Mouse (Mus musculus): ENCODE measurements around the gene Hs3st5.
"Not testable (repeated sequence)": the region's sequence is repeated elsewhere in the genome, so short reads cannot be mapped to it uniquely, and the experiment has no call there.

Hs3st5 gene

GRCm38 (mm10) chr10:36556128-36556527 is 49.5 kb downstream of the Hs3st5 start:
- in situ Hi-C loops (cut with MboI; ENCODE audit: unreplicated experiment in 2 of 2), result no loop called here

DNA sequence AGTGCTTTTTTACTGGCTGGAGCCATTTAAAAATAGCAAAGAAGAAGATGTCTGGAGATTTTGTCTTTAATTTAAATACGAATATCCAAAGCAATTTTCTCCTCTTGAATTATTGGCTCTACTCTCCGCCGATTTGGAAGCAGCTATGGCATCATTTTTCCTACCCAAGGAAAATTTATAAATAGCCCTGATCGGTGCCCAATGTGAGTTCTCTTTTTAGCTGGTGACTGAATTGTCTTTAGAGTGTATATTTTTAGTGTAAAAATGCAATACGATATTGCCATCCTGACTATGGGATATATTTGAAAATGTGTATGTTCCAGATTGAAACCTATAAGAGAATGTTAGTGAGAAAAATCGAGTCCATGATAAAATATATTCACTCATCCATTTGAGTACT is 51.1 kb downstream of the Hs3st5 start:
- in situ Hi-C loops (cut with MboI; ENCODE audit: unreplicated experiment in 2 of 2), result no loop called here

DNA sequence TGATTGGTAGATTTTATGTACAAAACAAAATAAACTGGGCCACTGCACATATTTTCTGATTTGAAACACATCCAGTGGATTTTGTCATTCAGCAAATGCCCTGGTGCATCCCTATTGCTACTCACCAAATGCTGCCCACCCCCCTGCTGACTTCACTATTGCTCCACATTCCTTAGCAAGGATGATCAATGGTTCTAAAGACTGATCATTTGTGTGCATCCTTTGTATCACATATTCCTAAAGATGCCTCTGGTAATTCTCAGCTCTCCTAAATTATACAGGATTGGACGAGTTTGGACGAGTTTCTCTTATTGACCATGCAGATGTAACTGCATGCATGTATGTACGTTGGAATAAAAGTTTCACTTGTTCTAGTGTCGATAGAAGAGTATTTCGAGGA is 52.1 kb downstream of the Hs3st5 start:
- in situ Hi-C loops (cut with MboI; ENCODE audit: unreplicated experiment in 2 of 2), result no loop called here

GRCm38 (mm10) chr10:36567258-36567657 is 60.6 kb downstream of the Hs3st5 start:
- in situ Hi-C loops (cut with MboI; ENCODE audit: unreplicated experiment in 2 of 2), result no loop called here

GRCm38 (mm10) chr10:36572540-36572939 is 65.9 kb downstream of the Hs3st5 start:
- in situ Hi-C loops (cut with MboI; ENCODE audit: unreplicated experiment in 2 of 2), result no loop called here

GRCm38 (mm10) chr10:36578375-36579145 is 71.9 kb downstream of the Hs3st5 start:
- in situ Hi-C loops (cut with MboI; ENCODE audit: unreplicated experiment in 2 of 2), result no loop called here

DNA sequence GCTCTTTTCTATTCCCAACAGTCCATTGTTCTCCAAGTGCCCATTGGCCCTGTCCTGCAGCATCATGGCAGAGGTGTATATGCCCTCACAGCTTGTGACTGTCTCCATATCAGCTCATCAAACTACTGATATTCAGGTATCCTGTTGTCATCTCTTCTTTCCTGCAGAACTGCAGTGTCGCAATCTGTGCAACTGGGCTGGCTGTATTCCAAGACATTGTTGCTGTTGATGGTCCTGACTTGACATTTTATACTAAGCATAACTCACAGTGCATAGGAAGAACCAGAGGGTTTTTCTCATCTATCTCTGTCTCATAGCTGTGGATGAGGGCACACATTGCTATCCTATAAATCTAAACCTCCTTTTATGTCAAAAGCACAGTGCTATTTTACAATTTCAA is 103.8 kb downstream of the Hs3st5 start:
- in situ Hi-C loops (cut with MboI; ENCODE audit: unreplicated experiment in 2 of 2), result no loop called here

GRCm38 (mm10) chr10:36611415-36611814 is 104.8 kb downstream of the Hs3st5 start:
- in situ Hi-C loops (cut with MboI; ENCODE audit: unreplicated experiment in 2 of 2), result not testable (repeated sequence)

DNA sequence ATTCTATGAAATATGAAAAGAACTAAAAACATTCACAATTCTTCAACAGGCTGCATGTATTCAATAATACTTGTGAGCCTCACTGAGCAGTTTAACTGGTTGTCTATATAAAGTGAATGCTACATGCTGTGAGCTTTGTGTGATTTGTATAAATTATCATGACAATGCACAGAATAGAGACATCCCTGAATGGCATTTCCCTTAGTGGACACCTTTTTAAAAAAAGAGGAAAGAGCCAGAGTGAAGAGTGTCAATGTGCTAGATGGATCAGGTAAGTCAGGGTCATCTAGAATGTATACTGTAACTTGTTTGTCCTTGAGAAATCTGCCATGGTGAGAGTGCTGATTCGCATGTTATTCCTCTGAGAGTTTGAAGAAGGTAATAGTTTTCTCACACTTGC is 116.4 kb downstream of the Hs3st5 start:
- in situ Hi-C loops (cut with MboI; ENCODE audit: unreplicated experiment in 2 of 2), result no loop called here

DNA sequence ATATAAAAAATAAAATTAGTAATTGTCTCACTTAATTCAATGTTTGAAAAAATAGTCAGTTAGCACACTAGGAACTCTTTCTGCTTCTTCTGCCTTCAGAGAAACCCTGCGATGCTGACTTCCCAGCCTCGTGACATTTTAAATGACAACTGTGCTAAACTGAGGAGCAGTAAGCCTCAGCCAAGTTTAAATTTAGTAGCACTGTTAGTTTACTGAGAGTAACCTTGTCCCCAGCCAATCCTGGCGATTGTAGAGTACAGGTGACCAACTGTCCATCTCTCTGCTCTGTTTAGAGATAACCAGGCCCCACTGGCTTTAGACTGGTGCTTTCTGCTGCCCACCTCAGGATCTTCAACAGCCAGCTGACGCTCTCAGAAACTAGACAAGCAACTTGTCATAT is 121.3 kb downstream of the Hs3st5 start:
- in situ Hi-C loops (cut with MboI; ENCODE audit: unreplicated experiment in 2 of 2), result no loop called here

- in situ Hi-C loops (cut with MboI; ENCODE audit: unreplicated experiment in 2 of 2), result no loop called here
Observed at GRCm38 (mm10) chr10:36631746-36632145, 125.1 kb downstream of the Hs3st5 start.

DNA sequence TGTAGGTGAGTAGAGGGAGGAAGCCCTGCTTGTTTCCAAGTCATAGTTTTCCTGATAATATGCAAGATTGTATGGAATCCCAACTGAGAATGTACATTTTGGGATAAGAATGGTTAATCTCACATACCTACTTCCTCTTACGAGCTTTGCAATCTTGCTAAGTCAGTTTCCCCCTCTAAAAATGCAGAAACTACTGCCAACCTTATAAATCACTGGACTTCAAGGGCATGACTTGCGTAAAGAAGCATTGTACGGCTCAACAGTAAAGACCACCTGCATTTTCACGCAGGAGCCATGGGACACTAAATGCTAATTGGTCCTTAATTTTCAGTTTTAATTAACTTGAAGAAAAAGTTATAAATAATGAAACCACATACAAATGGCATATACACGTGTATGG is 144.0 kb downstream of the Hs3st5 start:
- in situ Hi-C loops (cut with MboI; ENCODE audit: unreplicated experiment in 2 of 2), result no loop called here

DNA sequence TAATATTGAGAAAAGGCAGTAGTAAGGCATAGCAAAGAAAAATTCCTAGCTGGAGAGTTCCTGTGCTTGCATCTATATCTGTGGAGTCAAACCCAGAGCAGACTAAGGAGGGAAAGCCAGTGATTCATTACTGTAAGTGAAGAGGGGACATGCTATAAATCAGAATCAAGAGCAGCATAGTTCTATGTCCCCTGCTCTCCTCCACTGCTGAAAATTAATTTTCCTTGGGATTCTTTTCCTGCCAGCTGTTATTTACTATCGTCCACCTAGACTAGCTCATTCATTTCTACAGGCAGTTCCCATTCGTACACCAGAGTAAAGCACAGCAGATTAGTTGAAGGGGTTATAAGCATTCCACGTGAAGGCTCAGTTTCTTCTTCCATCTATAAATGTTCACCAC is 207.4 kb downstream of the Hs3st5 start:
- in situ Hi-C loops (cut with MboI; ENCODE audit: unreplicated experiment in 2 of 2), result no loop called here

- in situ Hi-C loops (cut with MboI; ENCODE audit: unreplicated experiment in 2 of 2), result no loop called here
Observed at GRCm38 (mm10) chr10:36726239-36726638, 219.6 kb downstream of the Hs3st5 start.

DNA sequence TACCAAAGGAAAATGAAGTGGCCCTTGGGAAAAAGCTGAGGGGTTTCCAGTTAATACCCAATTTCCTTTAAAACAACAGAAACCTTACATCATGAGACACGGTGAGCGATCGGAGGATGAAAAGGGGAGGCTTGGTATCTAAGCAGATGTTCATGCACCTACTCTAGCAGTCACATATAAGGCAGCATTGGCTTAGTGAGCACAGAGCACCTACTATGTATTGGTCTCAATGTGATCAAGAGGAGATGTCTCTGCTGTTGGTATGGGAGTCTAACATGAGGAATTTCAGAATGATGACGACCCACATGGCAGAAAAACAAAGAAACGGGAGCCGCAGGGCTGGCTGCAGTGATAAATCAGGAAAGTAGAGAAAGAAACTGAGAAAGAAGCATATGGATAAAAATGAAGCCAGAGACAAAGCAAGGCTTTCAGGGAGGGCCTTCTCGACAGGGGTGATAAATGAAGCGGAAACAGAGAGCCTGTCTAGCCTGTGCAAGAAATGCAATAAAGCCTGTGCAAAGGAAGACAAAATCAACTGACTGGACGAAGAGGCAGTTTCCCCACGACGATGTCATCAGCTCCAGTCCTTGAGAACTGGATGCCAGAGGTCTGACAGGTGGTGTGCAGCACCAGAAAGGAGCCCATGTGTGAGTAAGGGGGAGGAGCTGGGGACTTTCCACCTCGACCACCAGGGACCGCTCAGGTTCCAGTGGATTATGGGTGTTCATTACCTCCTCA is 222.9 kb downstream of the Hs3st5 start:
- in situ Hi-C loops (cut with MboI; ENCODE audit: unreplicated experiment in 2 of 2), result no loop called here

DNA sequence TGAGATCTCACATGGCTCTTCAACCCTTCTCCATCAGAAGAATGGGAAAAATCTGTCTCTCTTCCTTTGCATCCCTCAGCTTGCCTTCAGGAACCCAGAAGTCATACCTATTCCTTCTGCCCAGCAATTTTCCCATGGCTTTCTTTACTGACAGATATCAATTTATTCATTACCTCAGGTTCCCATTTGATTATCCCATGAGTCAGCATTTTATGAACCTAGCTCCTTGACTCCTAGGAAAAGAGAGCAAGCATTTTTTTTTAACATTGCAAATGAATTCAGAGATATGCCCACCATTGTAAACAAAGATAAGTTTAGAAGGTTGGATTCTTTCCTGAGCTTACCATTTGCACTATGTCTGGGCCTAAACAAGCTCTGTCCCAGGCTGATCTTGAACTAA is 232.8 kb downstream of the Hs3st5 start:
- in situ Hi-C loops (cut with MboI; ENCODE audit: unreplicated experiment in 2 of 2), result no loop called here

GRCm38 (mm10) chr10:36750021-36750420 is 243.4 kb downstream of the Hs3st5 start:
- in situ Hi-C loops (cut with MboI; ENCODE audit: unreplicated experiment in 2 of 2), result no loop called here

GRCm38 (mm10) chr10:36754471-36754870 is 247.9 kb downstream of the Hs3st5 start:
- in situ Hi-C loops (cut with MboI; ENCODE audit: unreplicated experiment in 2 of 2), result no loop called here

DNA sequence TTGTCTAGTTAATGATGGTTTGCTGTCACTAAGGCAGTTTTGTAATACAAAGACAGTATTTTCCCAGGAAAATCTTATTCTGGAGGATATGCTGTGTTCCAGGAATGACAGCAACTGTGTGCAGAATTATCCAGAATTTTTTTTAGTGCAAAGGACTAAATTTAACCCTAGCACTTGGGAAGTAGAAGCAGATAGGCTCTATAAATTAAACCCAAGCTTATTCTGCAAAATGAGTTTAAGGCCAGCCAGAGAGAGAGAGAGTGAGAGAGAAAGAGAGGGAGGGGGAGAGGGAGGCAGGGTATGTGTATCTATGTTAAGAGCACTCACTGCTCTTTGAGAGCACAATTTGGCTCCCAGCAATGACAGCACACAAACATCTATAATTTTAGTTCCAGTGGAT is 267.0 kb downstream of the Hs3st5 start:
- in situ Hi-C loops (cut with MboI; ENCODE audit: unreplicated experiment in 2 of 2), result no loop called here

- in situ Hi-C loops (cut with MboI; ENCODE audit: unreplicated experiment in 2 of 2), result no loop called here
Observed at GRCm38 (mm10) chr10:36774898-36775297, 268.3 kb downstream of the Hs3st5 start.

DNA sequence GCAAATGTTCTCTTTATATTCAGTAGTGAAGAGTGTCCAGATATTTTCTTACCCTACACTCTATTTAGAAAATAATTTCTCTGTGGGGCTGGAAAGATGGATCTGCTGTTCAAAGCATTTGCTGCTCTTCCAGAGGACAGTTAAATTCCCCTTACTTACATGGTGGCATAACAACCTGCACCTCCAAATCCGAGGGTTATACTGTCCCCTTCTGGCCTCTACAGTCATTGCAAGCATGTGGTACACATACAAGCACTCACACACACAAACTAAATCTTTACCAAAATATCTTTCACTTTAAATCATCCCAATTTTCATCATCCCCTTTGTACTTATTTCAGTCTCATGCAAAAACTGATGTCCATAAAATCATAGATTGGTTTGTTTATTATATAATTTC is 275.0 kb downstream of the Hs3st5 start:
- in situ Hi-C loops (cut with MboI; ENCODE audit: unreplicated experiment in 2 of 2), result no loop called here

GRCm38 (mm10) chr10:36786970-36787369 is 280.4 kb downstream of the Hs3st5 start:
- in situ Hi-C loops (cut with MboI; ENCODE audit: unreplicated experiment in 2 of 2), result no loop called here
